Mouse (Mus musculus) CH12.LX (cell line): Measurements from ENCODE around the gene Fam84b. TPM values are rescaled to one million over a fixed set of nuclear protein-coding genes. Genes with fewer than 3 reads are reported as not detected.

Experiments used
- DNase-seq: peaks from one replicate; pipeline ENCODE4 v3.0.0-alpha.2; 2013; ENCODE audit errors: extremely low read depth
- H3K27ac ChIP-seq: 2 replicates; pipeline ENCODE4 v1.5.1; 2012; ENCODE audit warnings: low read depth, mild to moderate bottlenecking, control low read depth, moderate library complexity; ENCODE audit not compliant: insufficient read depth
- H3K27me3 ChIP-seq: replicated peaks from 2 replicates; pipeline ENCODE3; 2012; ENCODE audit warnings: inconsistent platforms
- H3K36me3 ChIP-seq, 2 experiments: replicated peaks in 1 of 2; 2 replicates each; pipeline versions ENCODE3 to v1.6.1; 2012; ENCODE audit warnings: inconsistent platforms in 1 of 2, low read length in 1 of 2, mild to moderate bottlenecking in 1 of 2, mixed read lengths in 1 of 2, moderate library complexity in 1 of 2; ENCODE audit not compliant: control insufficient read depth in 1 of 2, insufficient read depth in 1 of 2
- H3K4me1 ChIP-seq, 2 experiments: 2 replicates each; pipeline ENCODE4 v1.6.1; 2012; ENCODE audit warnings: inconsistent platforms in 1 of 2, moderate library complexity in 1 of 2; ENCODE audit not compliant: insufficient read depth in 2 of 2, control insufficient read depth in 1 of 2
- H3K4me2 ChIP-seq: 2 replicates; pipeline ENCODE4 v1.6.1; 2012; ENCODE audit warnings: low read depth, mild to moderate bottlenecking, control low read depth; ENCODE audit not compliant: poor library complexity, insufficient read depth, severe bottlenecking
- H3K4me3 ChIP-seq, 3 experiments: fragments of 150-350 bp in 1 of 3; sonication (generic) in 1 of 3; replicated peaks in 1 of 3; 2 replicates each; pipeline versions ENCODE3 to v1.5.1; 2011 to 2012; ENCODE audit warnings: low read depth in 2 of 3, low read length in 2 of 3, mild to moderate bottlenecking in 2 of 3, moderate library complexity in 2 of 3, control low read depth in 1 of 3, improper control_type of control experiment in 1 of 3, inconsistent platforms in 1 of 3, mixed read lengths in 1 of 3; ENCODE audit not compliant: poor library complexity in 1 of 3
- H3K79me2 ChIP-seq: replicated peaks from 2 replicates; pipeline ENCODE4 v1.6.1; 2012; ENCODE audit warnings: mild to moderate bottlenecking, moderate library complexity; ENCODE audit not compliant: control insufficient read depth, poor library complexity, insufficient read depth, severe bottlenecking; ENCODE audit errors: extremely low read depth
- H3K9ac ChIP-seq: 2 replicates; pipeline ENCODE4 v1.6.1; 2012; ENCODE audit warnings: low read depth, mild to moderate bottlenecking, control low read depth, moderate library complexity; ENCODE audit not compliant: insufficient read depth
- H3K9me3 ChIP-seq: replicated peaks from 2 replicates; pipeline ENCODE3; 2012; ENCODE audit warnings: low read length, inconsistent platforms, mixed read lengths
- BHLHE40 ChIP-seq: IDR thresholded peaks from 2 replicates; pipeline ENCODE4 v1.6.1; 2011; ENCODE audit warnings: mild to moderate bottlenecking, low read depth, low read length, improper control_type of control experiment
- CHD1 ChIP-seq: IDR thresholded peaks from 2 replicates; pipeline ENCODE4 v1.6.1; 2012; ENCODE audit warnings: low read depth, low read length, improper control_type of control experiment, inconsistent platforms
- ELF1 ChIP-seq: IDR thresholded peaks from 2 replicates; pipeline ENCODE4 v1.6.1; 2014; ENCODE audit warnings: low read depth, mild to moderate bottlenecking, inconsistent platforms, low read length, improper control_type of control experiment
- EP300 ChIP-seq: IDR thresholded peaks from 2 replicates; pipeline ENCODE4 v1.6.1; 2011; ENCODE audit warnings: low read length, improper control_type of control experiment
- JUN ChIP-seq: IDR thresholded peaks from 2 replicates; pipeline ENCODE4 v1.6.1; 2011; ENCODE audit warnings: low read depth, mild to moderate bottlenecking, low read length, improper control_type of control experiment, moderate library complexity; ENCODE audit not compliant: insufficient read depth
- MAX ChIP-seq: IDR thresholded peaks from 2 replicates; pipeline ENCODE4 v1.6.1; 2011; ENCODE audit warnings: low read length, improper control_type of control experiment
- MEF2A ChIP-seq: IDR thresholded peaks from 2 replicates; pipeline ENCODE4 v1.6.1; 2014; ENCODE audit warnings: low read depth, mild to moderate bottlenecking, inconsistent platforms, low read length, improper control_type of control experiment, borderline replicate concordance
- MXI1 ChIP-seq: IDR thresholded peaks from 2 replicates; pipeline ENCODE4 v1.6.1; 2011; ENCODE audit warnings: mild to moderate bottlenecking, low read depth, low read length, improper control_type of control experiment
- NELFE ChIP-seq: IDR thresholded peaks from 2 replicates; pipeline ENCODE4 v1.6.1; 2011; ENCODE audit warnings: low read depth, low read length, improper control_type of control experiment
- NRF1 ChIP-seq: IDR thresholded peaks from 2 replicates; pipeline ENCODE4 v1.6.1; 2014; ENCODE audit warnings: low read depth, mild to moderate bottlenecking, inconsistent platforms, low read length, improper control_type of control experiment, moderate library complexity
- PAX5 ChIP-seq: IDR thresholded peaks from 2 replicates; pipeline ENCODE4 v1.6.1; 2012; ENCODE audit warnings: low read length, inconsistent platforms, mixed read lengths
- POLR2AphosphoS2 ChIP-seq: IDR thresholded peaks from 2 replicates; pipeline ENCODE4 v1.6.1; 2011; ENCODE audit warnings: low read depth, low read length, improper control_type of control experiment
- RCOR1 ChIP-seq: conservative IDR thresholded peaks from 2 replicates; pipeline ENCODE4 v1.6.1; 2012; ENCODE audit warnings: low read depth, mild to moderate bottlenecking, inconsistent platforms, low read length, improper control_type of control experiment
- SIN3A ChIP-seq: IDR thresholded peaks from 2 replicates; pipeline ENCODE4 v1.6.1; 2012; ENCODE audit warnings: low read length, improper control_type of control experiment, inconsistent platforms
- SMC3 ChIP-seq: IDR thresholded peaks from 2 replicates; pipeline ENCODE4 v1.6.1; 2011; ENCODE audit warnings: low read depth, low read length, improper control_type of control experiment
- TCF12 ChIP-seq: IDR thresholded peaks from 2 replicates; pipeline ENCODE4 v1.6.1; 2014; ENCODE audit warnings: low read depth, mild to moderate bottlenecking, inconsistent platforms, low read length, improper control_type of control experiment
- USF1 ChIP-seq: IDR thresholded peaks from 2 replicates; pipeline ENCODE4 v1.6.1; 2014; ENCODE audit warnings: low read depth, mild to moderate bottlenecking, inconsistent platforms, low read length, improper control_type of control experiment
- ZKSCAN1 ChIP-seq: IDR thresholded peaks from 2 replicates; pipeline ENCODE4 v1.6.1; 2012; ENCODE audit warnings: low read depth, inconsistent platforms, low read length, improper control_type of control experiment, borderline replicate concordance
- ZMIZ1 ChIP-seq: IDR thresholded peaks from 2 replicates; pipeline ENCODE4 v1.6.1; 2012; ENCODE audit warnings: low read depth, mild to moderate bottlenecking, inconsistent platforms, low read length, improper control_type of control experiment
- dilution Hi-C: fragments of 300-500 bp; cut with MboI; formaldehyde crosslinking; loops from 2 replicates; pipeline ENCODE4 v1.14.3; 2020; ENCODE audit warnings: low sequenced_read_pairs; ENCODE audit not compliant: extremely low pct_unique_long_range_greater_than_20kb, extremely low pct_ligation_motif_present
- in situ Hi-C: fragments of 300-500 bp; cut with MboI; formaldehyde crosslinking; loops from 3 replicates; pipeline ENCODE4 v1.14.3; 2019; ENCODE audit warnings: low sequenced_read_pairs, low pct_ligation_motif_present, low pct_unique_long_range_greater_than_20kb, mixed read lengths
- polyA plus RNA-seq: library from polyadenylated mRNA; unstranded; fragments of >175 nt; gene quantifications from 2 replicates; pipeline ENCODE4 v1.2.1, GENCODE M21; 2012; ENCODE audit warnings: low read depth; ENCODE audit not compliant: insufficient read length
- total RNA-seq, 2 experiments: library from RNA; depleted of rRNA; stranded (reverse); fragments of 300-350 nt in 1 of 2; fragments of >200 nt in 1 of 2; gene quantifications; 2 replicates each; pipeline ENCODE4 v1.2.3; 2012 to 2014

The Fam84b gene
- total and polyA plus RNA-seq, 3 experiments, result 0.51 to 3.0 (median 0.76) TPM

DNA sequence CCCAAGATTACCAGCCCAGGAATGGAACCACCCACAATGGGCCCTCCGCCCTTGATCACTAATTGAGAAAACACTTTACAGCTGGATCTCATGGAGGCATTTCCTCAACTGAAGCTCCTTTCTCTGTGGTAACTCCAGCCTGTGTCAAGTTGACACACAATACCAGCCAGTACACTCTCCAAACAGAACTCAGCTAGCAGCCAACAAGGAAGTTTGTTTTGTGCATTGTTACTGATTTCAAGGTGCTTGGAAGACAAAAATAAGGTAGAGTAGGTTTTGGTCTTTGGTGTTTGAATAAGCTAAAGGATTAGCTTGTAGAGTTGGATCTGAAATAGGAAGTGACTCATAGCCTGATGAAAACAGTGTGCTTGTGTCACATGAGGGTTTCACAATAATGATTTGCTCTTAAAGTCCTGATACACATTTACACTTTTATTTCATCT, 74.0 kb downstream of the Fam84b start:
- no peak overlapping the region for H3K27ac ChIP-seq
- H3K9ac ChIP-seq, result no peak overlapping the region
- H3K4me2 ChIP-seq, result no peak overlapping the region
- no peaks in the 10 kb centered on the region for H3K4me1 ChIP-seq
- H3K36me3 ChIP-seq, result no peaks in the 10 kb centered on the region
- no peaks in the 10 kb centered on the region for H3K27me3 ChIP-seq
- H3K79me2 ChIP-seq, result no peaks in the 10 kb centered on the region
- no peak overlapping the region for H3K4me3 ChIP-seq
- dilution Hi-C loops (no loop called here), in situ Hi-C loops (no loop called here)
- no peaks in the 10 kb centered on the region for H3K9me3 ChIP-seq
- no peak for DNase-seq
- TF ChIP-seq ZKSCAN1 (no peak), PAX5 (no peak), SMC3 (no peak), EP300 (no peak), MXI1 (no peak), JUN (no peak), SIN3A (no peak), USF1 (no peak), NELFE (no peak), CHD1 (no peak), NRF1 (no peak), MAX (no peak), TCF12 (no peak), POLR2AphosphoS2 (no peak), ZMIZ1 (no peak), BHLHE40 (no peak), MEF2A (no peak)

DNA sequence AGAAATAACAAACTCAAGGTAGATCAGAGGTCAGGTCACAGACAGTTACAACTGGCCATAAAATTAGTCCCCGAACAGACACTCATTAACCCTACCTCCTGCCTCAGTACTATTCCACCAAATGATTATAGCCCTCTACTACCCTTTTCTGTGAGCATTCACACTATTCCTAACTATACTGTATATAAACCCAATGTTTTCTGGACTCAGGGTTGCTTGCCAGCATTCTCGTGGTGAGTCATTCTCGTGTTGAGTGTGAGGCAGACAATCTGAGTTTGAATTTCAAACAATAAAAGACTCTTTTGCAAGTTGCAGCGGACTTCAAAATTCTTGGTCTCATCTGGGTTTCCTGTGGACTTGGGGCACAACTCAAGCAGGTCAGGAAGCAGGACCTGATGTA, 74.5 kb downstream of the Fam84b start:
- DNase-seq, result no peak
- Histone ChIP-seq H3K79me2 (no peaks in the 10 kb centered on the region), H3K27me3 (no peaks in the 10 kb centered on the region), H3K4me1 (no peaks in the 10 kb centered on the region), H3K9ac (no peak overlapping the region), H3K4me3 (no peak overlapping the region), H3K27ac (no peak overlapping the region), H3K36me3 (no peaks in the 10 kb centered on the region), H3K4me2 (no peak overlapping the region), H3K9me3 (no peaks in the 10 kb centered on the region)
- in situ Hi-C loops, result no loop called here
- dilution Hi-C loops, result no loop called here
- TF ChIP-seq PAX5, result no peak
- TF ChIP-seq RCOR1, result no peak
- no peak for TF ChIP-seq ELF1

Other genes with a start within 250 kb of the Fam84b start
- gene A1bg, start 69.2 kb upstream of the Fam84b start, total RNA-seq (2012; rRNA removed), result not detected in 2 replicates
- not detected in 2 replicates for gene A1bg, start 69.2 kb upstream of the Fam84b start, total RNA-seq (2014; rRNA removed)
- gene A1bg, start 69.2 kb upstream of the Fam84b start, polyA plus RNA-seq, result not detected in 2 replicates